Mouse (Mus musculus): ENCODE data around the gene Tekt3.

- TF ChIP-seq CTCF (IDR thresholded peaks at IDR 0.05; ENCODE audit: extremely low read depth, insufficient read length, insufficient replicate concordance, low read depth, low read length) (no peak), POLR2A (IDR thresholded peaks at IDR 0.05; ENCODE audit: low read depth, low read length) (no peak)
Measured at GRCm38 (mm10) chr11:63143486-63143885, 82.0 kb downstream of the Tekt3 start.
